ENCODE assay signal across 10 mouse cellular contexts in the genomic region with DNA sequence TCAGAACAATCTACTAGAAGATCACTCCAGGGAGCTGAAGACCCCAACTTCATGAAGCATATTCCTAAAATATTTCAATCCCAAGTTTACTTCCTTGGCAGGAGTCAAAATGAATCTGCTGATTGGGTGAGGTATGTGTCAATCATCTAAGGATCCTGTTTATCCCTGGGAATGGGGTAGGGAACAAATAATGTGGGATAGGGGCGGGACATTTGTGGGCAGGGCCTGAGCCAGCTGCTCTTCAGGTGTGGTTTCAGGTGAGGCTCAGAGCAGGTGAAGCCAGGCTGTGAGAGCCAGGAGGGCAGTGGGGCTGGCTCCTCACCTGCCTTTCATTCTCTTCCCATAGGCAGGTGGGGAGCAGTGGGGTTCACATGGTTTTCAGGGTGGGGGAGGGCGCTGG.
"Had no signal": no experiment of that assay in that cellular context is flagged by ENCODE, and none has a peak within 500 bp of the region (broad histone marks: within the 10 kb centered on the region; RNA-seq: fewer than 3 reads in every experiment).

No protein-coding gene starts in this region.

- H3K9me3 ChIP-seq: liver, embryonic 13.5 days had no signal

- H3K4me3 ChIP-seq: left cerebral cortex, adult 2 months; liver, embryonic 13.5 days had no signal

- H3K4me2 ChIP-seq: liver, embryonic 13.5 days; midbrain, embryonic 11.5 days had no signal

- H3K36me3 ChIP-seq: liver, embryonic 13.5 days had no signal

- H3K27ac ChIP-seq: kidney, postnatal 0 days; left cerebral cortex, adult 2 months; liver, embryonic 13.5 days had no signal

- H3K9ac ChIP-seq: liver, embryonic 13.5 days had no signal

- DNase-seq: layer of hippocampus, postnatal 36 days; liver, embryonic 13.5 days; lung, adult 2 months; lung, postnatal 14 days; lung, postnatal 4 days; midbrain, embryonic 14.5 days; thymus, postnatal 4 days had no signal
